Mouse (Mus musculus) frontal cortex, postnatal 10 days (tissue): ENCODE measurements around the gene Mtf1.
A peak's percentile ranks its signal among the peaks of the same experiment; 100 is the strongest.

ENCODE experiments used
- DNase-seq, 2 experiments: peaks; one replicate each; pipeline ENCODE4 v3.0.0; 2022; ENCODE audit warnings: low spot score in 2 of 2, mixed read lengths in 1 of 2

Mtf1 gene

GRCm38 (mm10) chr4:124850933-124851658 is 49.2 kb downstream of the Mtf1 start, which contains the start of gene 1110065P20Rik:
1110065P20Rik (minus strand) TSS chr4:124851196.
- DNase-seq, result peak; percentile 70 to 75

DNA sequence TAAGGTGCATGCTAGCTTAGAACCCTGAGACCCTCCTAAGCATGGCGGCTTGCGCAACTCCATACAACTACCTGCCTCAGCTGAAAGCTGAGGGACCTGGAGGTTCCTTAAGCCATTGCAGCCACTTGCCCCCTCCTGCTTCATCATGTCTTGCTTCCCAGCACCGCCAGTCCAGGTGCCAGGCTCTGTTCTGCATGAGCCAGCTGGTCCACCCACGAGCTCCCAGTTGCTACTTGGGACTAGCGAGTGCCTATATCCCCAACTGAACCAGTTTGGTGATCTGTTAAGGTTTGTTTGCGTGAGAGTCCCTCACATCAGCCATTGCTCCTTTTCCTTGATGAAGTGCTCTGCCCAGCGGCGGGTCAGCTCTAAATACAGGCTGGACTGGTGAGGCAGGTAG is 54.4 kb downstream of the Mtf1 start:
- DNase-seq, result no peak

DNA sequence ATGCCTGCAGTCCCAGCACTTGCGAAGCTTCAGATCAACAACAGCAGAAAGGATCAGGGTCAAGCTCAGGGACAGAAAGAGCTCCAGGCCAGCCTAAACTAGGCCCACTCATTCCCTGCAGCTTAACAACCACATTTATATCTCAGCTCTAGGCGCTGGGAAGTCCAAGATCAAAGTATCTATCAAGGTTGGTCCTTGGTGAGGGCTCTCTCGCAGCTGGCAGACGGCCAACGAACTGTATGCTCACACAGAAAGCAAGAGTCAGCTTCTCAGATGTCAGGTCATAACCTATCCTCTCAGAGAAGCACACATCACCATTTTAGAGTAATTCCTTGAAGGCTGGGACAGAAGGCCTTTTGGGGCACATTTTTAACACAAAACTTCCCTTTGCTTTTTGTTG is 56.5 kb downstream of the Mtf1 start:
- DNase-seq, result no peak

DNA sequence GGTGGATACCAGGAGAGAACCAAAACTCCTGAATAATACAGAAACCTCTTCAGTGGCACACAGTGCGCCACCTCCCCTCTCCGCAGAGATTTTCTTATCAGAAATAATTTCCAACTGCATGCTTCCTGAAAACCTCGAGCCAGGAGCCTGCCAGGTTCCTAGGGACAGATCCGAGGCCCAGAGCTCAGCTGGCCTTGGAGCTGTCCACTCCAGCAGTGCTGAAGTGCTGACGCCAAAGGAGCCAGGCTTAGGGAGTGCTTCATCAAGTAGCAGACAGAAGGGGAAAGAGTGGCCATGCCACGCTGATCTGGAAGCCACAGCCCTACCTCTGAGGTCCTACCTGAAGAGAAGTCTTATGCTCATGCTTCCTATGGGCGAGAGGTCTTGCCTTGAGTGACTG is 58.5 kb downstream of the Mtf1 start:
- no peak for DNase-seq

- no peak for DNase-seq
Observed at GRCm38 (mm10) chr4:124861283-124862188, 59.6 kb downstream of the Mtf1 start, which contains the start of gene Maneal. Maneal (minus strand) TSS chr4:124862171.

GRCm38 (mm10) chr4:124872719-124873118 is 70.8 kb downstream of the Mtf1 start:
- no peak for DNase-seq

DNA sequence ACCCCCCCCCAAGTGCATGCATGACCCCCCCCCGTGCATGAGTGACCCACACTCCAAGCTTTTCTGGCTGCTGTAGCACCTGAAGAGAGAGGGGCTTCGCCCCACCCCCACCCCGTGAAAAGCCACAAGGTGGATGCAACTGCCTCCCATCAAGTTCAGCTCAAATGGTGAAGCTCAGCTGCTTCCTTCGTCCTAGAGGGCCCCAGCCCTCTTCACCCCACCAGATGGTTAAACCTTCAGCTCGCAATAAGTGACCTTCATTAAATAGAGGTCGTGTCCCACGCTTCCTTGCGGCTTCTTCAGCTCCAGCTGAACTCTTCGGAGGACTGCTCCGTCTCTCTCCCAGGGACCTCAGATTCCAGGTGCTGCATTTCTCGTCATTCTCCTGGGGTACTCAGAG is 78.7 kb downstream of the Mtf1 start, which contains the start of gene Epha10:
TSS of gene Epha10 (plus strand) at position 301 of the 400 bp plus-strand sequence.
- DNase-seq, result no peak

DNA sequence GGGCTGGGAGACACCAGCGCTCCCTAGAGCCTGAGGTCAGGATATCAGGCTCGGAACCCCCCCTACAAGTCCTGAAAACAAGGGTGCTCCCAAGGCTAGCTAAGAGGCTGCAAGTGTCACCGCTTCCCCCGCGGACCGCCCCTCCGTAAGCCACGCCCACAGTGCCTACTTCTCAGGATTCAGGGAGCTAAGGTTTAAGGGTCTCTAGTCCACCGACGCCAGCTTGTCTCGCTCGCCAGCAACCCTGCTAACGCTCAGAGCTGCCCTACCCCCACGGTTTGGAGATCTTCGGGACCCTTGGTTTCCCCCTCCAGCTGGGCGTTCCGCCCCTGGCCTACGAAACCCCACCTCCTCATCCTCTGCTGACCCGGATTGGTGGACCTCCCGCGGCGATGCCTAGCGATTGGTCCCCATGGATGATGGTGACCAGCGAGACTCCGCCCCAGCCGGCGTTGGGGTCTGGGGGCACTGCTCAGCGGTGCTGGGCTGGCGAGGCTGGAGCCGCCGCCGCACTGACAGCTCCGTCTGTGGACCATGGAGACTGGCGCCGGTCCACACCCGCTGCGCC is 79.5 kb downstream of the Mtf1 start:
- DNase-seq, result peak; percentile 82 to 87

DNA sequence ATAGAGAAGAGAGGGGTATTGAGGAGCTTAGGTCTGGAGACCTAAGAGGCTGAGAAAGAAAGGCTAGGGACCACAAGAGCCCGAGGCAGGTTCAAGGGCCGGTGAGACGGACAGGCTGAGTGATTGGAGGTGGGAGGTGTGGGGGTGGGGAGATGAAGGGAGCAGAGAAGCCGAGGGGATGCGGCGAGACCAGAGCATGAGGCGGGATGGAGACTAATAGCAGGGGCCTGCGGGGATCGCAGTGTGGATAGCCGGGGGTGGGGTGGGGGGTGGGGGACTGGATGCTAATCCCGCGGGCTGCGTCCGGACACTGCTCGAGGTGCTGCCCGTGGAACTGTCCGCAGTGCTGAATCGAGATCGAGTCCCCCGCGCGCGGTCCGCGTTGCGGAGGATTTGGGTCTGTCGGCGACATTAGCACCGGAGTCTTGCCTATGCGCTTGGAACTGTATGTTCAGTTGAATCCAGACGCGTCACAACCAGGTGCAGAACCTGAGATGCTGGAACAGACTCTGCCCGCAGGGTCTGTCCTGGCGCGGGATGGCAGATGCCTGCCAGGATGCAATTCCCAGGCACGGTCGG is 80.3 kb downstream of the Mtf1 start:
- peak in 1 of 2 experiments; percentile 45 for DNase-seq

DNA sequence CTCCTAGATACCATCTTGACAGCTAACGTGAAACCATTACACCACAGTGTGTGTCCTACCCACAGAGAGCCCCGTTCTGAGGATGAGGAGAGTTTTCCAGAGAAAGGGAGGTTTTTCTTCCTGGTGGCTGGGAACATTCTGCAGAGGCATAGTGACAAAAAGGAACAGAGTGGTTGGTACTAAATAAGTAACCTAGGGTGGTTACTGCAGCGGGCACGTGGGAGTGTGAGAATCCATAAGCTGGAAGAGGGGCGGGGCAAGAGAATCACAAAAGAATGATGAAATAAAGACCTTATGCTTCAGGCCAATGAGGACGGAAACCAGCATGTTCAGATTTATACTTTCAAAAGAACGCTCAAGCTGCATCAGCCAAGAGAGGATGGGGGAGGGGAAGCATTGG is 86.8 kb downstream of the Mtf1 start:
- DNase-seq, result no peak

- no peak for DNase-seq
Observed at GRCm38 (mm10) chr4:124889935-124890334, 88.0 kb downstream of the Mtf1 start.

DNA sequence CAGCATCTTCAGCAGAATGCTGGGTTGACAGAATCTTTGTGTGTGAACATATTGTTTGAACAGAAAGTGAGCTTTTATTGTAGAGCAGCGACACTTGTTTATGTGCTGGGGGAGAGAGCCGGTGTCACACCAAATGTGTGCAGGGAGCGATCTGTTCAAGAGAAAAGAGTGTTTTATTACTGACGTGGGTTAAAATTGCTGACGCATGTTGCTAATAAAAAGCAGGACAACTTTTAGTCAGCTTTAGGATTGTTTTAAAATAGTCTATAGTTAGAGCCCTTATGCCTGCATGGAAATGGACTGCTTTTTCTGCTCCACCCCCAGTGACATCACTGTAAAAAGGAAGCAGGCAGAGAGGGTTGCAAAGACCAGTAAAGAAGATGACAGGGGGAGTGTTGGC is 88.9 kb downstream of the Mtf1 start:
- no peak for DNase-seq

DNA sequence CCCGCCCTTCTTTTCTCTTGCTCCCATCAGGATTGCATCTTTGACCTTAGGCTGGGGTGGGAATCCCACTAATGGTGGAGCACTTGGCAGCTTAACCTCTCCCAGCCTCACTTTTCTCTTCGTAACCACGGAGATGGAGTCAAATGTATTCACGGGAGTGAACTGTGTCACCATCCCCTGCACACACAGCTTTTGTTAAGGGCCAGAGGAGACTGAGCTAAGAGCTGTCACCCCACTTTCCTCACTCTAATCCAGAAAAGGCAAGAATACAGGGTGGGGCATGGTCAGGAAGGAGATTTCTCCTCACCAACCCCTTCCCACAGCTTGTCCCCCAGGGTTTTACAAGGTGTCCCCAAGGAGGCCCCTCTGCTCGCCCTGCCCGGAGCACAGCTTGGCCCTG is 91.9 kb downstream of the Mtf1 start:
- DNase-seq, result no peak

GRCm38 (mm10) chr4:124894508-124895428 is 92.9 kb downstream of the Mtf1 start:
- DNase-seq, result peak in 1 of 2 experiments; percentile 42

DNA sequence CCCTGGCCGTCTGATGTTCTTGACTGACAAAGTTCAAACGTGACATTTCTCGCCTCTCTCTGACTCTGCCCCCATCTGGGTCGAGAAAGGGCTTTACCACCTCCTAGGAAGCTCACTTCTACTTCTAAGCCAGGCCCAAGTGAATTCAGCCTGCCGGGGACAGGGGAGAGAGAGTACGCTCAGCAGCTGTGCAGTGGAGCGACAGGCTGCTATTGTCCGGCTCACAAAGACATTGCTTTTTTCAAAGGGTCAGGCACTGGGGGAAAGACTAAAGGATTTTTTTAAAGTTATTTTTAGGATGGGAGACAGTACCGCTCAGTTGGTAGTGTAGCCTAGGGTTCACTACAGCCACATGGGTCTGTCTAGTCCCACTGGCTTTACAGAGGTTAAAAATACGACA is 96.5 kb downstream of the Mtf1 start:
- no peak for DNase-seq
